Mouse (Mus musculus): ENCODE results near the gene Ccdc189. TPM values are rescaled to one million over a fixed set of nuclear protein-coding genes. Genes with fewer than 3 reads are reported as not detected.

The Ccdc189 gene
- polyA plus RNA-seq, 1 experiment from 2014 or later = 14.5 TPM

GRCm38 (mm10) chr7:127586149-127586548 lies 2.2 kb downstream of the Ccdc189 start:
- Histone ChIP-seq H3K9me3 (ENCODE audit: control insufficient read depth, low read length) (no peaks in the 10 kb centered on the region), H3K9ac (ENCODE audit: low read depth, low read length) (no peak overlapping the region), H3K4me1 (ENCODE audit: control insufficient read depth, insufficient read depth, low read length) (peaks cover 15% of the 10 kb centered on the region), H3K36me3 (ENCODE audit: control insufficient read depth, insufficient read depth, low read length) (peaks cover 45% of the 10 kb centered on the region), H3K4me2 (replicated peaks; ENCODE audit: low read depth, low read length) (no peak overlapping the region), H3K4me3 (ENCODE audit: low read length) (no peak overlapping the region), H3K27ac (ENCODE audit: low read depth, low read length) (no peak overlapping the region), H3K27me3 (ENCODE audit: control insufficient read depth, insufficient read depth, low read length) (no peaks in the 10 kb centered on the region)
- WGBS = 92% methylated on average over 6 of the region's 6 CpGs
- no peak for ATAC-seq (ENCODE audit: low FRiP score, low TSS enrichment)

- Histone ChIP-seq H3K9ac (ENCODE audit: low read depth, low read length) (no peak overlapping the region), H3K4me1 (ENCODE audit: control insufficient read depth, insufficient read depth, low read length) (peaks cover 15% of the 10 kb centered on the region), H3K9me3 (ENCODE audit: control insufficient read depth, low read length) (no peaks in the 10 kb centered on the region), H3K27me3 (ENCODE audit: control insufficient read depth, insufficient read depth, low read length) (no peaks in the 10 kb centered on the region), H3K36me3 (ENCODE audit: control insufficient read depth, insufficient read depth, low read length) (peaks cover 43% of the 10 kb centered on the region), H3K27ac (ENCODE audit: low read depth, low read length) (no peak overlapping the region), H3K4me3 (ENCODE audit: low read length) (no peak overlapping the region), H3K4me2 (replicated peaks; ENCODE audit: low read depth, low read length) (no peak overlapping the region)
- WGBS = 78% methylated on average over 7 of the region's 7 CpGs
- no peak for ATAC-seq (ENCODE audit: low FRiP score, low TSS enrichment)
Observed at GRCm38 (mm10) chr7:127585031-127585430, 3.4 kb downstream of the Ccdc189 start.

GRCm38 (mm10) chr7:127583260-127583659 lies 5.1 kb downstream of the Ccdc189 start:
- Histone ChIP-seq H3K4me3 (ENCODE audit: low read length) (no peak overlapping the region), H3K4me1 (ENCODE audit: control insufficient read depth, insufficient read depth, low read length) (peaks cover 8% of the 10 kb centered on the region), H3K4me2 (replicated peaks; ENCODE audit: low read depth, low read length) (no peak overlapping the region), H3K9ac (ENCODE audit: low read depth, low read length) (no peak overlapping the region), H3K27ac (ENCODE audit: low read depth, low read length) (no peak overlapping the region), H3K27me3 (ENCODE audit: control insufficient read depth, insufficient read depth, low read length) (no peaks in the 10 kb centered on the region), H3K9me3 (ENCODE audit: control insufficient read depth, low read length) (no peaks in the 10 kb centered on the region), H3K36me3 (ENCODE audit: control insufficient read depth, insufficient read depth, low read length) (peaks cover 53% of the 10 kb centered on the region)
- ATAC-seq (ENCODE audit: low FRiP score, low TSS enrichment) = no peak
- 96% methylated on average over 6 of the region's 6 CpGs for WGBS

- H3K36me3 ChIP-seq (ENCODE audit: control insufficient read depth, insufficient read depth, low read length) = peaks cover 26% of the 10 kb centered on the region
- 17% methylated on average over 7 of the region's 7 CpGs for WGBS
- H3K9ac ChIP-seq (ENCODE audit: low read depth, low read length) = peak overlapping the region; percentile 68
- H3K27me3 ChIP-seq (ENCODE audit: control insufficient read depth, insufficient read depth, low read length) = no peaks in the 10 kb centered on the region
- H3K4me3 ChIP-seq (ENCODE audit: low read length) = peak overlapping the region; percentile 85
- no peak overlapping the region; the same call in 1 of the 2 replicates for H3K27ac ChIP-seq (ENCODE audit: low read depth, low read length)
- ATAC-seq (ENCODE audit: low FRiP score, low TSS enrichment) = no peak
- H3K9me3 ChIP-seq (ENCODE audit: control insufficient read depth, low read length) = no peaks in the 10 kb centered on the region
- peaks cover 12% of the 10 kb centered on the region; the same call in 1 of the 2 replicates for H3K4me1 ChIP-seq (ENCODE audit: control insufficient read depth, insufficient read depth, low read length)
- H3K4me2 ChIP-seq (replicated peaks; ENCODE audit: low read depth, low read length) = peak overlapping the region; percentile 65
Observed at GRCm38 (mm10) chr7:127574115-127574514, 14.3 kb downstream of the Ccdc189 start.

GRCm38 (mm10) chr7:127573503-127574008 lies 14.8 kb downstream of the Ccdc189 start:
- WGBS = 0% methylated on average over 19 of the region's 28 CpGs
- Histone ChIP-seq H3K4me3 (ENCODE audit: low read length) (peak overlapping the region; percentile 85), H3K4me1 (ENCODE audit: control insufficient read depth, insufficient read depth, low read length) (peaks cover 12% of the 10 kb centered on the region; the same call in 1 of the 2 replicates), H3K36me3 (ENCODE audit: control insufficient read depth, insufficient read depth, low read length) (peaks cover 27% of the 10 kb centered on the region), H3K27me3 (ENCODE audit: control insufficient read depth, insufficient read depth, low read length) (no peaks in the 10 kb centered on the region), H3K27ac (ENCODE audit: low read depth, low read length) (peak overlapping the region; percentile 20; the same call in 1 of the 2 replicates), H3K4me2 (replicated peaks; ENCODE audit: low read depth, low read length) (peak overlapping the region; percentile 65), H3K9me3 (ENCODE audit: control insufficient read depth, low read length) (no peaks in the 10 kb centered on the region), H3K9ac (ENCODE audit: low read depth, low read length) (peak overlapping the region; percentile 68)
- ATAC-seq (ENCODE audit: low FRiP score, low TSS enrichment) = no peak; the same call in 1 of the 2 replicates

- Histone ChIP-seq H3K27me3 (ENCODE audit: control insufficient read depth, insufficient read depth, low read length) (no peaks in the 10 kb centered on the region), H3K4me3 (ENCODE audit: low read length) (peak within 1 kb of the TSS; percentile 85), H3K36me3 (ENCODE audit: control insufficient read depth, insufficient read depth, low read length) (peaks cover 25% of the 10 kb centered on the region), H3K9me3 (ENCODE audit: control insufficient read depth, low read length) (no peaks in the 10 kb centered on the region), H3K4me2 (replicated peaks; ENCODE audit: low read depth, low read length) (peak within 1 kb of the TSS; percentile 65), H3K27ac (ENCODE audit: low read depth, low read length) (peak within 1 kb of the TSS; percentile 78), H3K4me1 (ENCODE audit: control insufficient read depth, insufficient read depth, low read length) (peaks cover 12% of the 10 kb centered on the region; the same call in 1 of the 2 replicates), H3K9ac (ENCODE audit: low read depth, low read length) (peak within 1 kb of the TSS; percentile 68)
- under 1% methylated on average over 17 of the region's 17 CpGs for WGBS
- peak; percentile 98 for ATAC-seq (ENCODE audit: low FRiP score, low TSS enrichment)
Observed at GRCm38 (mm10) chr7:127572895-127573471, 15.4 kb downstream of the Ccdc189 start, which contains the start of gene Phkg2. Phkg2 (plus strand) TSS chr7:127573340.

GRCm38 (mm10) chr7:127564381-127565150 lies 23.8 kb downstream of the Ccdc189 start:
- Histone ChIP-seq H3K4me1 (ENCODE audit: control insufficient read depth, insufficient read depth, low read length) (no peaks in the 10 kb centered on the region; the same call in 1 of the 2 replicates), H3K4me3 (ENCODE audit: low read length) (no peak overlapping the region), H3K27me3 (ENCODE audit: control insufficient read depth, insufficient read depth, low read length) (no peaks in the 10 kb centered on the region), H3K9ac (ENCODE audit: low read depth, low read length) (no peak overlapping the region), H3K4me2 (replicated peaks; ENCODE audit: low read depth, low read length) (no peak overlapping the region), H3K27ac (ENCODE audit: low read depth, low read length) (no peak overlapping the region), H3K9me3 (ENCODE audit: control insufficient read depth, low read length) (no peaks in the 10 kb centered on the region), H3K36me3 (ENCODE audit: control insufficient read depth, insufficient read depth, low read length) (peaks cover 64% of the 10 kb centered on the region)
- ATAC-seq (ENCODE audit: low FRiP score, low TSS enrichment) = 0 out of 2 replicates have a peak, but pooled peaks have one; percentile 61
- 57% methylated on average over 6 of the region's 6 CpGs for WGBS

- no peak within 1 kb of the TSS for H3K27ac ChIP-seq (ENCODE audit: low read depth, low read length)
- WGBS = 87% methylated on average over 5 of the region's 5 CpGs
- no peaks in the 10 kb centered on the region; the same call in 1 of the 2 replicates for H3K4me1 ChIP-seq (ENCODE audit: control insufficient read depth, insufficient read depth, low read length)
- H3K27me3 ChIP-seq (ENCODE audit: control insufficient read depth, insufficient read depth, low read length) = no peaks in the 10 kb centered on the region
- no peaks in the 10 kb centered on the region for H3K9me3 ChIP-seq (ENCODE audit: control insufficient read depth, low read length)
- no peak within 1 kb of the TSS for H3K9ac ChIP-seq (ENCODE audit: low read depth, low read length)
- no peak within 1 kb of the TSS for H3K4me3 ChIP-seq (ENCODE audit: low read length)
- H3K36me3 ChIP-seq (ENCODE audit: control insufficient read depth, insufficient read depth, low read length) = peaks cover 72% of the 10 kb centered on the region
- H3K4me2 ChIP-seq (replicated peaks; ENCODE audit: low read depth, low read length) = no peak within 1 kb of the TSS
- no peak; the same call in 1 of the 2 replicates for ATAC-seq (ENCODE audit: low FRiP score, low TSS enrichment)
Observed at GRCm38 (mm10) chr7:127561340-127561858, 27.0 kb downstream of the Ccdc189 start, which contains the start of gene Tmem265. Tmem265 (plus strand) TSS chr7:127561390.

Measured in kidney, embryonic 14.5 days (tissue).